Mouse (Mus musculus): ENCODE data around the gene Igf1.

Igf1 gene

DNA sequence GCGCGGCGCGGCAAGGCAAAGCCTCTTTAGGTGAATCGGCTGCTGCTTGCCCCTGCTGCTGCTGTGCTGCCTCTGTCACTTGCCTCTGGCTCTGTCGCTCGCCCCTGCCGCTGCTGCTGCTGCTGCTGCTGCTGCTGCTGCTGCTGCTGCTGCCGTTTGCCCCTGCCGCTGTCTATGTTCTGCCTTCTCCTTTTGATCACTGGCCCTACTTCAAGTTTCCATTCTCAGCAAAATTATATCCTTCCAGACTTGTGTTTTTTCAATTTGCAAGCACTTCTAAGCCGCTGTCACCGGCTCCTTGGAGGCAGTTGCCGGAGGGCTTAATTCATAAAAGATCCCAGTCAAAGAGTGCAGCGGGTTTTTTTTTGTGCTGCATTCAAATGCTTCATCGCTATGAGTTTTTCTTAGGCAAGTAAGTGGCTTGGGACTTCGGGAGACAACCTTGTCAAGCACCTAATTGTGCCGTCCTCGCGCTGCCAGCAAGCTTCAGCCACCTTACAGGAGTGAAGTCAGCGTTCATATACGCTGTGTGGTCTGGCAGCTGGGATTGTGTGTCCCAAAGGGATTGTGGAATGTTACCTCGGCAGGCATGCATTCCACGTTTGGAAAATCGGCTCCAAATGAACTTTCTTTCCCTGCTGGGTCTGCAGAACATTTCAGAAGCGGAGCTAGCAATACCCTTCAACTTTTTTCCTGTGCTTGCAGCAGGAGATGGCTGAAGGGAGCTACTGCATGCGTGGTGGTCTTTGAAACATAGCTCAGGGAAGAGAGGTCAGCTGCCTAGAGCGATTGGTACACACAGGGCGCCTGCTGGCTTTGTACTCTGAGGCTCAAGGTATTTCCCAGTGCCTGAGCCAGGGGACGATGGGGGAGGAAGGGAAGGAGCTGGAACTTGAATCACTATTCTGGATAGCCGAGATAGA lies 2.4 kb downstream of the Igf1 start:
- DNase-seq (ENCODE audit: low spot score), result peak; percentile 49

DNA sequence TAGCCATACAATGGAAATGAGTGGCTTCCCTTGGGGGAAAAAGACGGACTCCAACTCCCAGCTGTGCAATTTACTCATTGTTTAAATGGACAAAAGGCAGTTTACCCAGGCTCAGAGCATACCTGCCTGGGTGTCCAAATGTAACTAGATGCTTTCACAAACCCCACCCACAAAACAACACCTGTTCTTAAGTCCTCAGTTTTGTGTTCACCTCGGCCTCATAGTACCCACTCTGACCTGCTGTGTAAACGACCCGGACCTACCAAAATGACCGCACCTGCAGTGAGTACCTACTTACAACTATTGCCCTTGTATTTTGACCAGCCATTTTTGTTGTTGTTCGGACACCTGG lies 3.0 kb downstream of the Igf1 start:
- DNase-seq (ENCODE audit: low spot score), result no peak

DNA sequence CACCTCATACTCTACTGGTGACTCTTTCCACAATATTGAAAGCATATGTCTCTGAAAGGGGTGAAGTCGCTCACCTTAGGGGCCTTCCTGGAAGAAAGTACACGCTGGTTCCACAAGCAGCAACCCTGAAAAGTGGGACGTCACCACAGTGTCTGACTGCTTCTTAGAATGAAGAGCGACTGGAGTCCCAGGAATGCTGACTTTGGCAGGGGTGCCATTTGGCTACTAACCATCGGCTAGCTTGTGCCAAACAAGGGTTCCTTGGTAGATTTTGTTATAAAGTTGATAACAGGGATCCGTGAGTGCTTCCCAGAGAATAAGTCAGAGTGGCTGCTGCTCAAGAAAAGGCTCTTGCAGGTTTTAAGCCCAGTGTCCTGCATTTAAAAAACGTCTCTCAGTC lies 4.8 kb downstream of the Igf1 start:
- DNase-seq (ENCODE audit: low spot score), result peak; percentile 45

DNA sequence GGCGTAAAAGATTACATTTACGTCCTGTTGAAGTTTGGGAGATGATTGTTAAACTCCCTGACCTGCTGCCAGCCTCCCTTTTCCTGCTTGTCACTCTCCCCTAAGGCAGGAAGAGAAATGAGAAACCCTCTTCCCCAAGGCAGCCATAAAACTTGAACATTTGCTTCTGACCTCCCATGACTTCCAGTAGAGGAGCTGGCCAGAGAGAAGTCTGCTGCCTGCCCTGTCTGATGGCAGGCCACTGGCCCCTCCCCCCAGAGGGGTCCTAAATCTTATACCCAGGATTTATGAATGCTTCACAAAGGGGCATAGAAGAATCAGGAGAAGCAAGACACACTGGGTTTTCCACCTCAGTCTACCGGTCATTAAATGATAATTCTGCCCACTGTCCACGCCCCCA lies 5.3 kb downstream of the Igf1 start:
- no peak for DNase-seq (ENCODE audit: low spot score)

DNA sequence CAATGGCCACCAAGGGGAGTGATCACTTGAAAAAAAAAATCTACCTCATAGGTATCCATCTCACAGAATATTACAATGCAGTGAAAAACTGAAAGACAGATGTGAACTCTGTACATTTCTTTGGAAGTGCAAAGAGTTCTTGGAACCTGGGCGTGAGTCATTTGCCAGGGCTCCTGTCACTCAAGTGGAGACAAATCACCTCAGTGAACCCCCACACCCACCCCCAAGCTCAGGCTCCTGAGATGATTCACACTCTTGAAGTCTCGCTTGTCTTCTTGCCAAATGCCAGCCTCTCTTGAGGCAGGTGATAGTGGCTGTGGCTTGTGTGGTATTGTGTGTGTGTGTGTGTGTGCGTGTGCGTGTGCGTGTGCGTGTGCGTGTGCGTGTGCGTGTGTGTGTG lies 7.6 kb downstream of the Igf1 start:
- DNase-seq (ENCODE audit: low spot score), result no peak

DNA sequence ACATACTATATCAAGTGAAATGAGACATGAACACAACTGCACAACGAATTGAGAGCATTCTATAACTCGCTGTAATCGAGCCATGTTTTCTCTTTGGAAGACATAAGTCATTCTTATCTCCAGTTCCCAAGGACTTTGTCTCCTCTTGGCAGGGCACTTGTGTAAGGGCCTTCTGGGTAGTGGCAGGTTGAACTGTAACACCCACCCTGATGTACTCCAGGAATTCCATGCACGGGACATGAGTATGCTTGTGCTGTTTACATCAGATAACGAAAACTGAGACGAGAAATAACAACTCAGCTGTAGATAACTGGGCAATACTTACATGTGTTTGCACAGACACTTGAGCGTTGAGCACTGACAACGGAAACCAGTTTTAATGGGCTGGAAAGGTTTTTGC lies 8.4 kb downstream of the Igf1 start:
- DNase-seq (ENCODE audit: low spot score), result no peak

DNA sequence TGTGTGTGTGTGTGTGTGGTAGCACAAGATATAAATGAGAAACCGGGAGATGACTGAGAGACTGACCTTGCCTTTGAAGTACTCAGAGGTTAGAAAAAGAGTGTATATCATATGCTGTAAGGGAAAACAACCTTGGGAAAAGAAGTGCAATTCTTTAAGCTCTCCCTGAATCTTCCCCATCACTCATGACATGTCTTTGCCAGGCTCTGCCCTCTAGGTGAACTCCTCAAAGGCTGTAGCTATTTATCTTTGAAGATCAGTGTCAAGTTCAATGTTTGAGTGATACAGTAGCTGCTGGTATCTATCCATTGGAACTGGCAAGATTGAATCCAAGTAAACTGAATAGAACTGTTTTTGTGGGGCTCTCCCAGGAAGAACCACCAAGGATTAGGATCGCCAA lies 9.2 kb downstream of the Igf1 start:
- DNase-seq (ENCODE audit: low spot score), result no peak

DNA sequence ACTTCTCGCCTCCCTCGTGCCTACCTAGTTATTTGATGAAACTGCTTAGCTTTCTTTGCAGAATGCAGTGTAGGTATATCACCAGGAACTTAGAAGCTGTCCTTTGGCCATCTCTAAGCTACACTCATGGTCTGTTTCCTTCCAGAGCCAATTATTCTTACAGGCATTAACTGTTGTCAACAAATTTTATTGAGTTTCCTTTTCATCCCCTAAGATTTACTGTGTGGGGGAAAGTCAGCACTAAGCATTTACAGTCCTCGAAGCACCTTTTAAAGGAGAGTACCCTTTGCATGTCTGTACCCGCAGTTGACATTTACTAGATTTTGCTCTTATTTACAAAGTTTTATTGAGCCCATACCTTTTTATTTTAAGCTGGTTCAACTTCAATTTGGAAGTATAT lies 9.6 kb downstream of the Igf1 start:
- no peak for DNase-seq (ENCODE audit: low spot score)

DNA sequence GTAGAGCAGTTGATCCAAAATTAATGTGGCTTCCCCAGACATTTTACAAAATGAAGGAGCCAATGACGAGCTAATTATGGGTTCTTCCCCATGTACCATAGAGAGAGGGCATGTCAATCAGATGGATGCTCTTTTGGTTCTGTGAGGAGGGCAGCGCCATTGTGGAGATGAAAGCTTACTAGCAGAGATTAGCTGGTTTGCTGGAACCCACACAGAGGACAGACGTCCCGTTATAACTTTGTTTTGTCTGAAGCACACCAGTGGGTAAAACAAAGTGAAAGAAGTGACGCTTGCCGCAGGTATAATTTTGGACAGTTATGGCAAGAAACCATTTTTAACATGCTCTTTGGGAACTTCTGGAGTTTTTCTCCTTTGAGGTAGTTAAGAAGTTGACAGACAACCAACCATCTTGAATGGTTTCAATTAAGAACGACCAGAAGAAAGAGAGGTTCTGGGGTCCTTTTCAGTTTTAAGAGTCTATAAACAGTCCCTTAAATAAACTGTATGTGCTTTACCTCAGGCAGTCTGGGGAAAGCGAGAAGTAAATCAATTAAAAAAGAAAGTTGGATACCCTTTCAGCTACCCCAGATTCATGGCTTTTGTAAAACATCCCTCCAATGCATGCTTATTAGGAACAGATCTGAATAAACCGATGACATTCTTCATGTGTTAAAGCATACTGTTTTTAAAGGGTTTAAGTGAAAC lies 10.4 kb downstream of the Igf1 start:
- no peak for DNase-seq (ENCODE audit: low spot score)

DNA sequence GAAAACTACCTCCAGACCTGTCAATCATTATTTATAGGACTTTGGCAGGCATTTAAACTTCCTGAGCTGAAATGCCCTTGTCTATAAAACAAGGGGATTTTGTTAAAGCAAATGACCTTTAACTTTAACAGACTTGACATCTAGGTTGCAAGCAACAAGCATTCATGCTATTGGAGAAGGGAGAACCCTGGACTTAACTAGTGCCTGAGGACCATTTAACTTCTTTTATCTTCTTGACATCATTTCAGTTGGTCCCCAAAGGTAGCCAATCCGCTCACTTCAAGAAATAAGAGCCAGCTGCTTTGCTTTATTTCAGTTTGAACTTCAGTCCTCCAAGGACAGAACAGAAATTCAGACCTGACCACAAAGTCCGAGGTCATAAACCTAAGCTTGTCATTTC lies 11.1 kb downstream of the Igf1 start:
- no peak for DNase-seq (ENCODE audit: low spot score)

DNA sequence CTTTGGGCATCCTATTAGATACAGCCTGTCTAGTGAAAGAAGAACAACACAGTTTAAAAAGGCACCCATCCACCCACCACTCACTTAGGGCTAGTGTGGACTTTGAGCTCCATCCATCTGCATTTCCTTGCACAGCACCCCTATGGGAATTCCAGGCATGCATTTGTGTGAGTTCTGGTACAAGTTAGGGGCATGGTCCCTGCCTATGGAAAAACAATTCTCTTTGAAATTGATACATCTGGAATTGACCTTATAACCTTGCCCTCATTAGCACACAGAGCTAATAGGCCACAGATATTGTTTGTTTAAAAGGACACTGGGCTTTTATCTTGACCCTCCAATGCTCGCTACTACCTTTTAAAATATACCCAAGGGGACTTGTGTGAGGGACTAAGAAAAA lies 11.6 kb downstream of the Igf1 start:
- no peak for DNase-seq (ENCODE audit: low spot score)

DNA sequence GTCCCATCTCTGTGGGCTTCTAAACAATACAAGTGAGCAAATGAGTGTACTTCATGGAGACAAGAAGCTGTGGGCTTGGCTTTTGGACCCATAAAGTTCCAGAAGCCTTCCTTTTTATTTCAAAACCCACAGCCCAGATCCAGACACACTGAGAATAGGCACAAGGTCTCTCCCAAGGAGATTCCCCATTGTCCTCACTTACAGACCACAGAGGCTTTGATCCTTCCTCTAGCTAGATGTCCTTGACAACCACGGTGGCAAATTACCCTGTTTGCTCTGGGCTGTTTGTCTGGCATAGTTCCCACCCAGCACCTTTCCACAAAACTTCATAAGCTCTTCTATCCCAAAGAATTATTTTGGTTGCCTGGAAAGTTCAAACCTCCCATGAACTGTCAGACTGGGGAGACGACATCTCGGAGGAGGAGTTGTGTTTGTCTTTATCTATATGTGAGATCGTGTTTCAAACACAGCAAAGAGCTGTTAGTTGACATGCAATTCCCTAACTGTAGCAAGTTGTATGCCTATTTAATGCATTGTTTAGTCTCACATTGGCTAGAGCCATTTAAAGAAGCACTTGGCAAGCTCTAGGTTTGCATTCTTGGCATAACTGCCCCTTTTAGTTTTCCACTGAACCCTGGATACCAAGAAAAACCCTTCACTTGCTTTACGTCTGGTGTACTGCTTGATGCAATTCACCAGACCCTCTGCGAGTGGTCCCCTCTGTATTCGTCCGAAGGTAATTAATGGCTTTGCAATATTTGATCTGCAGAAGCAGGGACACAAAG lies 14.0 kb downstream of the Igf1 start:
- DNase-seq (ENCODE audit: low spot score), result no peak

DNA sequence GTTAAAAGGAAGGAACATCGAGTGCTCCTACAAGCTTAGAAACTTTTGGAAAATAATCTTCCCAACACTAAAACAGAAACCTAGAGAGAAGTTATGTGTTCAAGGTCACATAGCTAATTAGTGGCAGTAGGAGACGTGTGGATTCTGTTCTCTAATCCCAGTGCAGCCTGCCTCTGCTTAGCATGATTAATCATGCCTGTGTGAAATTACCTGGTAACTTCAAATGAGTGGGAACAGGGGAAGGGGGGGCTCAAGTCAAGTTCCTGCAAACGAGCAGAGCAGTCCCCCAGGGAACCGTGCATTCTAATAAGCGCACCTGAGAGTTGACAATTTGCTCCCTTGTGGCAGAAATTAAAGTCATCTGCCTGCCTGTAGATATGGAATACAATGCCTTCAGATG lies 14.8 kb downstream of the Igf1 start:
- DNase-seq (ENCODE audit: low spot score), result no peak

DNA sequence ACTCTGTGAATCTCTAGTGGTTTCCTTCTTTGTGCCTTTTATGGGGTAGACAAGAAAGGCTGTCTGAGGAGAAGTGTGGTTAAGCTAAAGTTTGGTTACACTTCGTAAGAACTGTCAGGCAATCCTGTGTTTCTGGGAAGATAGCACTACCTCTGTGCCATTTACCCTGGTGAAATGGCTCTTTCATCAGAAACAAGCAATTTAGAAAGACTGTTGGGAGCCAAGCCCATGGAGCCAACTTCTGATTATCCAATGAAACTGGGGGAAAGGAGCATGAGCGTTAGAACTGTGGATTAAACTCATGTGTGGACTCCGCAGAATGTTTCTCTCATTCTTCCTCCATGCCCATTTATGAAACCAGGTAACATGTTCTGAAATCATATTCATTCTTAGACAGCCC lies 15.5 kb downstream of the Igf1 start:
- DNase-seq (ENCODE audit: low spot score), result no peak

DNA sequence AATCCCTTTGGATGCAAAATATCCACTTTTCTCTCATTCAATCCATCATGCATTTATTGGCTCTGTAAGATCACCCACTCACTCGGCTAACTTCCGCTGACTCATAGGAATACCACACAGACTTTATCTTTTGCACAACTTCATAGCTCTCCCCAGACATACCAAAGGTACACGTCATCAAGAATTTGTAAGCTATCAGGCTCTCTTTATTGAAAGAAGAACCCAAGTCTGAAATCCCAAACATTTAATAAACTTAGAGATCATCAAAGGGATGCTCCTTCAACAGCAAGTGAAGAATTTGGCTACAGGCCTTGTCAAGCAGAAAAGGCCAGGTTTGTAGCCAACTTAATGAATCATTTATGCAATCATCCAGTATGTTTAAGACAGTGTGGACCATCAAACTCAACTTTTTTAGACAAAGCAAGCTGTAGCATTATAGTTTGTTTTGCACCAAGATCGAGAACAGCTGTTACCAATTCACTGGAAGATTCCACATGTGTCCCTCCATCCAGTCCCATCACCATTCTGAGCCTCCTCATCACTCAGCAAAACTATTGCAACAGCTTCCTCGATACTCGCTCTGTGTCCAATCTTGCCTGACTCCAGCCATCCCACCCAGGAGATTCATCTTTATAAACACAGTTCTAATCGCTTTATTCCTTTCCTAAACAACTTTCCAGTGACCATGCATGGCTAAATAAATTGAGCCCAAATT lies 22.2 kb downstream of the Igf1 start:
- no peak for DNase-seq (ENCODE audit: low spot score)

DNA sequence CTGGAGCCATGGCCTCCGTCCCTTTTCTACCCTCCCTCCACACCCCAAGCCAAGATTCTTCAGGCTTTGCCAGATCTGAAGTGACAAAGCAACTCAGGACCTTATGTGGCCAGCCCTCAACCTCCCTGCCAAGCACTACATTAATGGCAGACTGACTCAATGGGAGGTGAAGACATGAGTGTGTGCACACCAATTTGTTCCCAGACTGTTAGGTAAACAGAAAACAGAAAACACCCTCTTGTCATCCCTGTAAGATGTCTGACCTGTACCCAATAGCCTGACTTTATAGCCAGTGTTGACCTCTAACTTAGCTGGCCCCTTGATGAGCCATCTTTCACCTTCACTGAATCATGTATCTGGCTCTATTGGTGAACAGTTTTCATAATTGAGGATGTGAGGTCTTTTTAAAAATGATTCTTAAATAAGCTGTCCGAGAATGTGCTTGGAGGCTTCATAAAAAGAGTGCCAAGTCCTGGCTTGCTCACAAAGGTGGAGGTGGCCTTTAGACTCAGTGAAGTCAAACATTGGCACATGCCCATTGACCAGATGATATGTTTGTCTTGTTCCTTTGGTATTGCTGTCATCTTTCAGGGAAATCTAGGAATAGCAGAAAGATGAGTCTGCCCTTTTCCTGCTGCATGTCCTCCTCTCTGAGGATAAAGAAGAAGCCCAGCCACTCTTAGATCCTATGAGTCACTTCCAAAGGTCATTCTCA lies 27.4 kb downstream of the Igf1 start:
- DNase-seq (ENCODE audit: low spot score), result no peak

DNA sequence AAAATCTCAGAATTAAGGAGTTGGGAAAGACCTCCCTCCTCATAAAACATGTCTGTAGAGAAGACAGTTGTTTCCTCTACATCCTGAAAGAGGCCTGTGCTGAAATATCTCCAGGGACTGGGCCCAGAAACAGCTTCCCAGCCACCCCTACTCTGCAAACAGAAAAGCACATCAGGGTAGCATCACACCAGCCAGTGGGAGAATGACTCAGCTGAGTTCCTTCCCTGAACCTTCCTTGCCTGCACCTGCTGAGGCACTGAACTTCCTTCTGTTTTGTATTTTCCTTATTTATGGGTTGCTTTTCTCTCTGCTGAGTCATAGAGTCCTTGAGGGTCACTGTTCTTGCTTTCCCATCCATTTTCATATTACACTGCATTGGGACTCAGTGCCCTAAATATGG lies 31.8 kb downstream of the Igf1 start:
- DNase-seq (ENCODE audit: low spot score), result no peak

DNA sequence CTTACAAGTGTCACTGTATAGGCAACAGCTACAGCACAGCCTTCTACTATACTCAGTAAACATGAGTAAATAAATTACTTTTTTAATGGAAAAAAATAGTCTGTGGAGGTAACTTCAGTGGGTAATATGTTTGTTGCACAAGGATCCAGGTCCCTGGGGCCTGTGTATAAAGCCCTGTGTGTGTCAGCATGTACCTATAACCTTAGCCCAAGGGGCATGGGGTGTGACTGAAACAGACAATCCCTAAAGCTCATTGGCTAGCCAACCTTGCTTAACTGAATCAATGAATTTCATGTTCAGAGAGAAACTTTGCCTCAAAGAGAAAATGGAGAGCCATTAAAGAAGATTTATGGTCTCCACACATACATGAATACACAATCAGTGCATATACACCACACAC lies 34.2 kb downstream of the Igf1 start:
- DNase-seq (ENCODE audit: low spot score), result no peak

DNA sequence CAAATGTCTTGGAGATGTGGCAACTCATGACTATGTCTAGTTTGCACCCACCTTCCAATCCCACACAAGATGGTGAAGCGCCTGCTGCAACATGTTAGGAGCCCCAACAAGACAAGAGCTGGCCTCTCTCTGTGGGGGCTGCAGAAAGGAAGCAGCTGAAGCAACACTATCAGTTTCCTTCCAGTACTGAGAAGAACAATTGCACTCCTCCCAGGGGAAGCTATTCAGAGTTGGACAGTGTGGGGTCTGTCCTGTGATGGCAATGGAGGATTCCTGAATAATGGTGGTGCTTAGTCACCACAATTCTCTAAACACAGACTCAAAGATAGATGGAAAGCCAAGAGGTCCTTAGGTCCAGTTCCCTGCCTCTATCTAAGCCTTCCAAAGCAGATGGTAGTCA lies 35.2 kb downstream of the Igf1 start:
- no peak for DNase-seq (ENCODE audit: low spot score)

DNA sequence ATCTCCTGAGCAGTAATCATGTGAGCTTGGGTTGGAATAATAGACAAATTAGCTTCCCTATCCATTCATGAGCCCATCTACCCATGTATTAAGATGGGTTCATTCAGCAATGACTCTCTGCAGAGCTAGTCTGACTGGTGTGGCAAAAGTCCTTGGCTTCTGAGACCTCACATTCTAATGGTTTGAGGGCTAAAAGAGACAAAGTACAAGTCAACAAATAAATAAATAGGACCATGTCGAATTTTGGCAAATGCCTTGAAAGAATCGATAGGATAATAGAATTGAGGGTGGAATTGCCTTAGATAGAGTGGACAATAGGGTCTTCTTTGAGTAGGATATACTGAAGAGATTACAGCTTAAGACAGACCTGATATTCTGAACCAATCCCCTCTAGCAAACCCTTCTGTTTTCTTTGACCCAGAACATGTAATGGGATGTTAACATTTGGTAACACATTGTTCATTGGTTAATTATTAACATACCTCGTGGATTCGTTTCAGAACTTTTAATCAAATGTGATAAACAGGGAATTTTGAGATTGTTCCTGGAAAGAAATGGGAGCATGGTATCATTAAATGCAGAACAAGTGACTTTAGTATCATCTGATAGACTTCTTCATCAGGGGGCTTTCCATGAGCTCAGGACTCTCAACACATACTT lies 36.5 kb downstream of the Igf1 start:
- DNase-seq (ENCODE audit: low spot score), result no peak

DNA sequence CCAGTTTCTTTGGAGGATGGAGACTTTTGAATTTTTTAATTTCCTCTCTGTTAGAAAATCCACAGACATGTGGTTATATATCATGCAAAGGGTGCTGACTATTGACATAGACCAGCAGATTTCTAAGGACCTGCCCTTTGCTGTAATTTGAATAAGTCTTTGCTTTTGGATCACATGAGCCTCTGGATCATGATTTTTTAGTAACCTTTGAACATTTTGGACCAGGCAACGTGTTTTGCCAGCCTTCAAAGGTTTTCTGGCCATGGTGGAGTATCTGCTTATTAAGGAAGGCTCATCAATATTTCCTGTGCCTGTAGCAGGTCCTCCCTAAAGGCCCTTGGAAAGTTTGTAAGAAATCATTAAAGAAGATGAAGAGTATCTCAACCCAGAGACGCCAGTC lies 37.3 kb downstream of the Igf1 start:
- DNase-seq (ENCODE audit: low spot score), result no peak
